Mouse (Mus musculus) erythroid progenitor cell, adult 5-6 weeks (primary cell): ENCODE results near the gene Ptpn13. TPM values are rescaled to one million over a fixed set of nuclear protein-coding genes. Genes with fewer than 3 reads are reported as not detected.

Experiments used
- ATAC-seq: replicated peaks from 2 replicates; pipeline ENCODE4 v1.8.0; 2016; ENCODE audit warnings: moderate number of reproducible peaks, mild to moderate bottlenecking, moderate TSS enrichment, inconsistent platforms; ENCODE audit not compliant: poor library complexity, low FRiP score, severe bottlenecking
- total RNA-seq, 2 experiments: library from RNA; stranded (forward) in 1 of 2; stranded (reverse) in 1 of 2; fragments of 150-400 nt in 1 of 2; fragments of 186-747, 209-891 nt in 1 of 2; gene quantifications; 2 replicates each; pipeline versions ENCODE4 v1.2.3 to v1.2.4; 2015 to 2017; ENCODE audit warnings: low replicate concordance in 2 of 2

The Ptpn13 gene
- total RNA-seq (2015; ENCODE audit: low replicate concordance), result 0.36 and 1.7 TPM in 2 replicates
- 1.4 and 2.2 TPM in 2 replicates for total RNA-seq (2017; ENCODE audit: low replicate concordance)

- peak; percentile 96 for ATAC-seq
Measured at GRCm38 (mm10) chr5:103424678-103425319, at the start of gene Ptpn13. Gene Ptpn13 (plus strand): TSS chr5:103425192.

DNA sequence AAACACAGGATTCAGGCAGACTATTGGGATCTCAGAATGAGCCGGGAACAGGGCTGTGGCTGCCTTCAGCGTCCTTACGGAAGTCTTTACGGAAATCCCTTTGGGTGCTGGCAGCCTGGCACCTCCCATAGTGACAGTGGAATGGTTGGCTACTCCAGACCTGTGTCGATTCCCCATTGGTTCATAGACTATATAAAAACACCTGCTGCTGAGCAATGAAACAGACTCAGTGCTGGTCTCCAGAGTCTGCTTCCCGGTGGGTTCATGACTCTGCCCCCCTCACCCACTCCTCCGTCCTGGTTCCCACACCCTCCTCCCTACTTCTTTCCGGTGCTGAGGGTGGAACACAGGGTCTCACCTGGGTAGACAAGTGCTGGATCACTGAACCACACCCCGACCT lies 49.8 kb upstream of the Ptpn13 start:
- no peak for ATAC-seq

DNA sequence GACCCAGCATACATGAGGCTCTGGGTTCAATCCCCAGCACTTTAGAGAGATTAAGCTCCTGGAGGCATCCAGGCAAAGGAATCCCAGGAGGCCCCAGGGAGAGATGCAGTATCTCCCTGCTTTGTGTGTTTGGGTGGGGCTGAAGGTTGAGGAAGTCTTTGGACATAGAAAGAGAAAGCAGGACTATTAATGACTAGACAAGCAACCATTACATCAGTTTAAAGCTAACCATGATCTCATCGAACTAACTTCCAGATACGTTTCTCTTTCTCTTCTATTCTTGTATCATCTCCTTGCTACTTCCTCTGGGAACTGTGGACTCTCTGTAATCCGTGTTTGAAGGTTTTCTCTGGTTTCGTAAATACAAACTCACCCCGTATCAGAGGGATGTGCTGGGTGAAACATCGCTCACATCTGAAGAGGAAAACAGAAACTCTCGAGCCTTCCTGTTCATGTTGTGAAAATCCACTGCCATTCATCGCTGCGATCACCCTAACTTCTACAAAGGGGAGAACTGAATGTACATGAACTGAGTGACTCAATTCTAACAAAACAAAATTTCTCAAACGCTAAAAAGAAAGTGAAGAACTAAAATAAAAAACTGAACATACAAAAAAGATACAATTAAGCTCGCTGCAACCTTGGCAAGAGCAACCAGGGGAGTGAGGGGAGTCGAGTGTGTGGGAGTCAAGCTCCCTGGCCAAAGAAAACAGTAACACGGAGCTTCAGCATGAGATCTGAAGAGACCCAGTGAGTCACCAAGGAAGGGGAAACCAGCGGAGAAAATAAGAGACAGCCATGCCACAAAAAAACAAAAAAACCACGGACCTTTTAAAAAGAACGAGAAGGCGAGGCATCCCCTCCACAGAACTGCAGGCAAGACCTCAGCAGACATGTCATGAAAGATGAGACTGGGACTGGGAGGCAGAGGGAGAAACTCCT lies 48.4 kb upstream of the Ptpn13 start:
- ATAC-seq, result no peak

- ATAC-seq, result no peak
Measured at GRCm38 (mm10) chr5:103377493-103378130, 47.4 kb upstream of the Ptpn13 start.

- ATAC-seq, result no peak
Measured at GRCm38 (mm10) chr5:103380785-103381527, 44.0 kb upstream of the Ptpn13 start.

- no peak for ATAC-seq
Measured at GRCm38 (mm10) chr5:103382951-103383350, 42.0 kb upstream of the Ptpn13 start.

DNA sequence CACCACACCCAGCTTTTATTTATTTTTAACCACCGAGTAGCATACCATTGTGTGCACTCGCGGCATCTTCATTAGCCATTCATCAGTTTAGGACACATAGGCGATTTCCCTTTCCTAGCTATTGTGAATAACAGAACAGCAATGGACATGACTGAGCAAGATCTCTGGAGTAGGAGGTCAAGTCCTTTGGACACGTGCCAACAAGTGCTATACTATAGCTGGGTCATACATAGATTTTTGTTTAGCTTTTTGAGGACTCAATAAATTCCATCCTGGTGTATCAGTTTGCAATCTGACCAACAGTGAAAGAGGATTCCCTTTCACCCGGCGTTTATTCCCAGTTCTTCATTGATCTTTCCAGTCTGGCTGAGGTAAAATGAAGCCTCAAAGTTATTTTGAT lies 41.0 kb upstream of the Ptpn13 start:
- no peak for ATAC-seq

GRCm38 (mm10) chr5:103387540-103388026 lies 37.4 kb upstream of the Ptpn13 start:
- ATAC-seq, result no peak

DNA sequence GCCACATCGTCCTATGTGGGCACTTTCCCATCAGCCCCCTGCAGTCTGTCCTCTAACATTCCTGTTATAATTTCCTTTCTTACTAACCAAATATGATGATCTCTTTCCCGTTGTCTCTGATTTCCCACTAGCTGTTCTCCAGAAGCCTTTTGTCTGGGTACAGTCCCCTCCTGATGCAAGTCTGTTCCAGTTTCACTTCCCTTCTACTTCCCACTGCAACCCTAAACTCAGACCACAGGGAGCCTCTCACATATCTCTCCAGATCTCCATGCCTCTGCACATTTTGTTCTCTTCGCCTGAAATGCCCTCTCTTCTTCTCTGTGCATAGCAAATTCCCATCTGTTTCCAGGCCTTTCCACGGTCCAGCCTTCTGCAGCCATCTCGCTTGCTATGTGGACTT lies 35.6 kb upstream of the Ptpn13 start:
- no peak for ATAC-seq

DNA sequence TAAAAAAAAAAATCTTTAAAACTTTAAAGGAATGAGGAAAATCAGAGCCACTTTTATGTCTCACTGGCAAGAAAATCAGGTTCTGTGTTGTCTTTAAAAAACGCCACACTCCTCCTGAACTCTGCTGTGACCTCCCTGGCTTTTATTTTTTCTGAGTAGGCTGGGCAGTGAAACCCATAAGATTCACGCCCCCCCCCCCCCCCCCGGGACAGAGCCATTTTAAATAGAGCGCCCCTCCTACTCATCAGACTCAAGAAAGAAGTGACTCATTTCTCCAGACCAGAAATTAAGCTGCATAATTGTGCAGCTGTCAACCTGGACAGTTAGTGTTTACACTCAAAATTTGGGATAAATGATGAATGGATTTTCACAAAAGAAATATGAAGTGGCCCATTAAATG lies 31.8 kb upstream of the Ptpn13 start:
- ATAC-seq, result no peak

DNA sequence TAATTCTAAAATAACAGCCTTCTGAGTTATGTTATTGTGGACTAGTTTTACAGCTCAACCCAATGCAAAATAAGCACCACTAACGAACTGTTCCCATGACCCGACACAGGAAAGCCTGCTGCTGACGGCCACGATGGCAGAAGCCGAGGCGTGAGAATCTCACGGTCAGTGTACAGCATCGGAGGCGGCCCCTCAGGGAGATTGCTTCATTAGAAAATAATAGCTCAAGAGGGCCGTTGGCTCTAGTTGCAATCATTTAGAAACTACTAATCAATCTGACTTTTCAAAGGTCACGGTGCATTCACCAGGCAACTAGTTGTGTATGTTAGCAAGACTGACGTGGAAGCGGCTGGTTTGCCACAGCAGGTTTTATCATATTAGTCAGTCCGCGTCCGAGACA lies 31.2 kb upstream of the Ptpn13 start:
- ATAC-seq, result no peak

DNA sequence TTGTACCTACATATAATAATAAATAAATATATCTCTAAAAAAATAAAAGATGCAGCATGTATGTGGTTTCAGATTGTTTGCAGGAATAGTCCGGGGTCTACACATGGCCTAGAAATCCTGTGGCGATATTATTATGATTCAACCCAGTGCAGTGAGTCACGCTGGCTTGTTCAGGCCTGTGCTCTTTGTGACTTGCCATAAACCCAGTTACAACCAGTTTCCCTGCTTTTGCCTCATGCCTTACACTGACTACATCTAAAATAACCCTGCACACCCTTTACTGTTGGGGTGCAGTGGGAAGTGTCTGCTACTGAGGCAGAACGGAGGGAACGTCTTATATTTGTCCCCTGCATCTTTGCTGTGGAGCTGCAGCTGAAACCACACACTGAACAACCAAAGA lies 29.3 kb upstream of the Ptpn13 start:
- no peak for ATAC-seq

DNA sequence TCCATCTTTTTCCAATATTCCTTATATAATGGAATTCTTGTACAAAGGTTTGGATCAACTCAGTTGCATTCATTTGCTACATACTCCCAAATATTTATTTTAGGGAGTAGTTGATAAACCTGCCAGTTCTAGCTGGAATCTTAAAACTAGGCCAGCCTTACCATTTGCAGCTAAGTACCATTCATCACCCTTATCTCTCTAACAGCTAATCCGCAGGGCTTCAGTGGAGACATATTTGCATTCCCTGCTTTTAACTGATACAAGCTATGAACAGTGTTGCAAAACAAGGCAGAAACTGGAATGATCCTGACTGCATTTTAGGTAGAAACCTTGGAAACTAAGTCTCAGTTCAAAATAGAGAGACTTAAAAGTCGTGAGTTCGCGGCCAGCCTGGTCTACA lies 27.6 kb upstream of the Ptpn13 start:
- ATAC-seq, result no peak

DNA sequence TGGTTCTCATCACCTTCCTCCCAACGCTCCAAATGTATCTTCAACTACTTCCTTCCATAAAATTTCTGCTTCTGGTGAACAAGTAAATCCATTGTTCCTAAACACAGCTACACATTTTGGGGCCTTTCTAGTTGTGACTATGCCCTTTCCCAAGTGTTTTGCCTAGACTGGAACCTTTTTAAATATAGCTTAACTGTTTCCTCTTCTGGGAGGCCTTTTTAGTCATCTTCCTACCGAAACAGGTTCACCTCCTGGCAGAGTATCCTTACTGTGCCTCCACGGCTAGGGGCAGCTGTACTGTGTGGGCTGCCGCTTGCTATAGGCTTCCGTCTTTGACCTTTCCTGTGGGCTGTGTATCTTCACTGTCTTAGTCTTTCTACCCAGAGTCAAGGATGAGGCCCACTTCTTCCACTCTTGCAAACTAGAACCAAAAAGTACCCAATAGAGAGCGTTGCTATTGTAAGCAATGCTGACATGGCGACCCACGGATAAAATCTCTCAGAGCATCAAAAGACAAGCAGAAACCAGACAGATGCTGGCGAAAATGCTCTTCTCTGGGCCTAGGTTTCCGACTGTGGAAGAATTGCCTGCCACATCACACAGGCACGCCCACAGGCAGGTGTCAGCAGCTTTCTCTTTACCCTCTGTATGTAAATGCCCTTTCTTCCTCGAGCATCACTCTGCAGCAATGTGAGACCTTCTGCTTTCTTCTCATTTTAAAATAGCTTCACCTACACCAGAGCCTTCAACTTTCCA lies 20.6 kb upstream of the Ptpn13 start:
- no peak for ATAC-seq

GRCm38 (mm10) chr5:103405921-103406320 lies 19.1 kb upstream of the Ptpn13 start:
- ATAC-seq, result no peak

GRCm38 (mm10) chr5:103412020-103412747 lies 12.8 kb upstream of the Ptpn13 start:
- ATAC-seq, result no peak

DNA sequence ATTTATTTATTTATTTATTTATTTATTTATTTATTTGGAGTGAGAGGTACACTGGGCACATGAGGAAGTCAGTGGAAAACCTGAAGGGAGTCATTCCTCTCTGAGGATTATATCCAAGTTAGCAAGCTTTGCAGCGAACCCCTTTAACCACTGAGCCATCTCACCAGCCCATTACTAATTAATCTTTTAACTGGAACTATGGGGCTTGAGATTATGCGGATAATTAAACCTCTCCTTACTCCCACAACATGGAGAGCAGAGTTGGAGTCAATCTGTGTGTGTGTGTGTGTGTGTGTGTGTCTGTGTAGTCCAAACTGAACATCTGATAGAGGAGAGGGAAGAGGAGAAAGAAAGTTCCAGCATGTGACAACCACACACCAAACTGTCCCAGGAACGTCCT lies 10.4 kb upstream of the Ptpn13 start:
- no peak for ATAC-seq

- ATAC-seq, result no peak
Measured at GRCm38 (mm10) chr5:103418009-103418408, 7.0 kb upstream of the Ptpn13 start.
